ENCODE assay signal across 30 mouse cellular contexts in genomic region chr4:141455526-141455925, GRCm38 (mm10). TPM values are rescaled to one million over a fixed set of nuclear protein-coding genes. Genes with fewer than 3 reads are reported as not detected.
DNase-seq lines count a peak whose midpoint lies in the region; ATAC-seq and TF ChIP-seq lines count a peak whose summit lies in the region.
"Had no signal": no experiment of that assay in that cellular context is flagged by ENCODE, and none has a peak within 500 bp of the region (broad histone marks: within the 10 kb centered on the region; RNA-seq: fewer than 3 reads in every experiment).

No protein-coding gene starts in this region.

- no peak for DNase-seq in frontal cortex, postnatal 36 days (ENCODE audit: low spot score in 2 of 2)
- no peak for DNase-seq in right cerebral cortex, postnatal 36 days (ENCODE audit: low spot score in 2 of 2)
- no peak for DNase-seq in embryo, embryonic 10.5 days (ENCODE audit: low spot score)
- DNase-seq: cerebellum, postnatal 36 days; heart, postnatal 36 days; kidney, adult 11 months; left cerebral cortex, postnatal 4 days; lung, adult 18-20 months; lung, postnatal 14 days; right cerebral cortex, adult 18-20 months had no signal

- no peak for TF ChIP-seq CTCF in embryonic fibroblast, embryonic 13.5 days (IDR thresholded peaks at IDR 0.05; ENCODE audit: borderline replicate concordance, insufficient read depth, low read length)

- H3K9ac ChIP-seq in stomach, embryonic 16.5 days (ENCODE audit: low read length), result no peak overlapping the region
- H3K9ac ChIP-seq: hindbrain, embryonic 15.5 days; midbrain, embryonic 12.5 days; neural tube, embryonic 12.5 days had no signal

- H3K36me3 ChIP-seq in megakaryocyte, embryonic 14.5 days (replicated peaks; ENCODE audit: low read length), result peaks cover 60% of the 10 kb centered on the region
- H3K36me3 ChIP-seq in stomach, embryonic 16.5 days (ENCODE audit: control insufficient read depth, insufficient read depth, low read length), result no peaks in the 10 kb centered on the region; the same call in 1 of the 2 replicates

- no peak for TF ChIP-seq POLR2A in embryonic fibroblast, embryonic 13.5 days (IDR thresholded peaks at IDR 0.05; ENCODE audit: low read depth, low read length)

- H3K27ac ChIP-seq in embryonic fibroblast, embryonic 13.5 days (ENCODE audit: insufficient read depth, low read length), result peak overlapping the region; percentile 86; the same call in 1 of the 2 replicates
- H3K27ac ChIP-seq in stomach, embryonic 16.5 days (ENCODE audit: low read length), result peak overlapping the region; percentile 76
- H3K27ac ChIP-seq: hindbrain, embryonic 15.5 days; midbrain, embryonic 12.5 days; neural tube, embryonic 12.5 days had no signal

- no peaks in the 10 kb centered on the region for H3K27me3 ChIP-seq in megakaryocyte, embryonic 14.5 days (replicated peaks)
- no peaks in the 10 kb centered on the region for H3K27me3 ChIP-seq in stomach, embryonic 16.5 days (ENCODE audit: control insufficient read depth, insufficient read depth, low read length)
- H3K27me3 ChIP-seq: hindbrain, embryonic 15.5 days; midbrain, embryonic 12.5 days; neural tube, embryonic 12.5 days had no signal

- H3K4me1 ChIP-seq in megakaryocyte, embryonic 14.5 days, result peaks cover 83% of the 10 kb centered on the region
- H3K4me1 ChIP-seq in embryonic fibroblast, embryonic 13.5 days (ENCODE audit: control insufficient read depth, insufficient read depth, low read length), result peaks cover 10% of the 10 kb centered on the region
- H3K4me1 ChIP-seq in stomach, embryonic 16.5 days (ENCODE audit: control insufficient read depth, insufficient read depth, low read length), result peaks cover 27% of the 10 kb centered on the region

- no peaks in the 10 kb centered on the region for H3K9me3 ChIP-seq in megakaryocyte, embryonic 14.5 days
- no peaks in the 10 kb centered on the region for H3K9me3 ChIP-seq in stomach, embryonic 16.5 days (replicated peaks; ENCODE audit: control insufficient read depth, low read length)
- H3K9me3 ChIP-seq: hindbrain, embryonic 15.5 days; midbrain, embryonic 12.5 days; neural tube, embryonic 12.5 days had no signal

- H3K4me2 ChIP-seq in stomach, embryonic 16.5 days (ENCODE audit: low read depth, low read length), result no peak overlapping the region
- H3K4me2 ChIP-seq: hindbrain, embryonic 15.5 days; liver, embryonic 11.5 days; midbrain, embryonic 12.5 days; neural tube, embryonic 12.5 days had no signal

- 72% methylated on average over 4 of the region's 4 CpGs for WGBS in stomach, embryonic 16.5 days

- peak; percentile 32; the same call in 1 of the 2 replicates for ATAC-seq in frontal cortex, adult (ENCODE audit: low TSS enrichment)
- no peak for ATAC-seq in megakaryocyte, adult 5-6 weeks (ENCODE audit: poor library complexity, severe bottlenecking)
- ATAC-seq in stomach, embryonic 16.5 days (ENCODE audit: insufficient read depth, low FRiP score), result no peak

- peak overlapping the region; percentile 81 for H3K4me3 ChIP-seq in megakaryocyte, embryonic 14.5 days (replicated peaks)
- no peak overlapping the region for H3K4me3 ChIP-seq in embryonic fibroblast, embryonic 13.5 days (ENCODE audit: insufficient read depth, low read length)
- no peak overlapping the region for H3K4me3 ChIP-seq in stomach, embryonic 16.5 days (replicated peaks; ENCODE audit: low read length)
- H3K4me3 ChIP-seq: hindbrain, embryonic 15.5 days; midbrain, embryonic 12.5 days; neural tube, embryonic 12.5 days had no signal

RNA-seq across cellular contexts. Expression of gene Zbtb17, which starts 11.1 kb away (rescaled TPM):
- 32.4 and 41.2 TPM in 2 replicates for polyA plus RNA-seq in megakaryocyte, embryonic 14.5 days (2012; ENCODE audit: insufficient read depth, low replicate concordance)
- total RNA-seq in megakaryocyte, adult 5-6 weeks (2015), result 12.7 TPM in 2 replicates
- total RNA-seq in megakaryocyte, adult 5-6 weeks (2017), result 12.5 and 19.4 TPM in 2 replicates
- 14.4 and 15.1 TPM in 2 replicates for polyA plus RNA-seq in embryonic fibroblast, embryonic 13.5 days (2011; ENCODE audit: insufficient read length, low read depth, missing spikeins)
- 31.8 and 35.6 TPM in 2 replicates for polyA plus RNA-seq in stomach, embryonic 16.5 days (2015; fragmentation: Nextera tagmentation; extraction: Ambion mirVana)

RNA-seq across cellular contexts. Expression of gene Srarp, which starts 19.6 kb away (rescaled TPM):
- polyA plus RNA-seq in megakaryocyte, embryonic 14.5 days (2012; ENCODE audit: insufficient read depth, low replicate concordance), result not detected in 2 replicates
- not detected in 2 replicates for total RNA-seq in megakaryocyte, adult 5-6 weeks (2015)
- not detected in 2 replicates for total RNA-seq in megakaryocyte, adult 5-6 weeks (2017)
- not detected in 2 replicates for polyA plus RNA-seq in embryonic fibroblast, embryonic 13.5 days (2011; ENCODE audit: insufficient read length, low read depth, missing spikeins)
- not detected in 2 replicates for polyA plus RNA-seq in stomach, embryonic 16.5 days (2015; fragmentation: Nextera tagmentation; extraction: Ambion mirVana)
- total RNA-seq: monocyte, adult 5-6 weeks had no signal
- polyA plus RNA-seq: heart, embryonic 14.5 days; kidney, embryonic 16.5 days; liver, embryonic 11.5 days; neural tube, embryonic 12.5 days; spleen, adult 2 months; stomach, embryonic 14.5 days; thymus, postnatal 0 days had no signal

RNA-seq across cellular contexts. Expression of gene Hspb7, which starts 34.9 kb away (rescaled TPM):
- polyA plus RNA-seq in megakaryocyte, embryonic 14.5 days (2012; ENCODE audit: insufficient read depth, low replicate concordance), result not detected in 2 replicates
- not detected in 2 replicates for total RNA-seq in megakaryocyte, adult 5-6 weeks (2015)
- total RNA-seq in megakaryocyte, adult 5-6 weeks (2017), result not detected in 2 replicates
- 1.2 and 1.9 TPM in 2 replicates for polyA plus RNA-seq in embryonic fibroblast, embryonic 13.5 days (2011; ENCODE audit: insufficient read length, low read depth, missing spikeins)
- 5.6 and 5.8 TPM in 2 replicates for polyA plus RNA-seq in stomach, embryonic 16.5 days (2015; fragmentation: Nextera tagmentation; extraction: Ambion mirVana)
- total RNA-seq: layer of hippocampus, adult 18-20 months; left cerebral cortex, postnatal 4 days; monocyte, adult 5-6 weeks had no signal
- polyA plus RNA-seq: hindbrain, embryonic 15.5 days; neural tube, embryonic 12.5 days; thymus, postnatal 0 days had no signal

RNA-seq across cellular contexts. Expression of gene Clcnkb, which starts 39.7 kb away (rescaled TPM):
- not detected in 2 replicates for polyA plus RNA-seq in megakaryocyte, embryonic 14.5 days (2012; ENCODE audit: insufficient read depth, low replicate concordance)
- not detected in 2 replicates for total RNA-seq in megakaryocyte, adult 5-6 weeks (2015)
- not detected in 2 replicates for total RNA-seq in megakaryocyte, adult 5-6 weeks (2017)
- not detected in 2 replicates for polyA plus RNA-seq in embryonic fibroblast, embryonic 13.5 days (2011; ENCODE audit: insufficient read length, low read depth, missing spikeins)
- polyA plus RNA-seq in stomach, embryonic 16.5 days (2015; fragmentation: Nextera tagmentation; extraction: Ambion mirVana), result not detected in 2 replicates
- total RNA-seq: adrenal gland, adult 18-20 months; layer of hippocampus, adult 18-20 months; left cerebral cortex, postnatal 4 days; monocyte, adult 5-6 weeks had no signal
- polyA plus RNA-seq: hindbrain, embryonic 15.5 days; liver, embryonic 11.5 days; midbrain, embryonic 12.5 days; neural tube, embryonic 12.5 days; stomach, embryonic 14.5 days; thymus, postnatal 0 days had no signal

RNA-seq across cellular contexts. Expression of gene Clcnka, which starts 57.0 kb away (rescaled TPM):
- not detected in 2 replicates for polyA plus RNA-seq in megakaryocyte, embryonic 14.5 days (2012; ENCODE audit: insufficient read depth, low replicate concordance)
- not detected in 2 replicates for total RNA-seq in megakaryocyte, adult 5-6 weeks (2015)
- total RNA-seq in megakaryocyte, adult 5-6 weeks (2017), result not detected in 2 replicates
- polyA plus RNA-seq in embryonic fibroblast, embryonic 13.5 days (2011; ENCODE audit: insufficient read length, low read depth, missing spikeins), result not detected in 2 replicates
- 0.17 TPM in 1 of 2 replicates, not detected in the other for polyA plus RNA-seq in stomach, embryonic 16.5 days (2015; fragmentation: Nextera tagmentation; extraction: Ambion mirVana)
- total RNA-seq: adrenal gland, adult 18-20 months; gastrocnemius, adult 8-10 months; heart, adult 18-20 months; heart, postnatal 36 days; layer of hippocampus, adult 18-20 months; monocyte, adult 5-6 weeks had no signal
- polyA plus RNA-seq: heart, embryonic 14.5 days; midbrain, embryonic 12.5 days; neural tube, embryonic 12.5 days; urinary bladder, adult 2 months had no signal
